Mouse (Mus musculus) hindbrain, embryonic 10.5 days (tissue): ENCODE results near the gene Hspa1a. TPM values are rescaled to one million over a fixed set of nuclear protein-coding genes. Genes with fewer than 3 reads are reported as not detected.
"Not testable (repeated sequence)": the region's sequence is repeated elsewhere in the genome, so short reads cannot be mapped to it uniquely, and the experiment has no call there.

Source experiments
- DNase-seq: peaks from one replicate; pipeline ENCODE4 v3.0.0-alpha.2; 2017; ENCODE audit warnings: low spot score
- H3K27ac ChIP-seq: fragments of 300-500 bp; sonication (generic); 2 replicates; pipeline ENCODE4 v1.5.1; 2016; ENCODE audit warnings: mild to moderate bottlenecking, moderate library complexity
- H3K27me3 ChIP-seq: fragments of 300-500 bp; sonication (generic); 2 replicates; pipeline ENCODE4 v1.6.1; 2016; ENCODE audit warnings: mild to moderate bottlenecking; ENCODE audit not compliant: poor library complexity, insufficient read depth, severe bottlenecking
- H3K36me3 ChIP-seq: fragments of 300-500 bp; sonication (generic); 2 replicates; pipeline ENCODE4 v1.6.1; 2016; ENCODE audit warnings: mild to moderate bottlenecking, moderate library complexity
- H3K4me1 ChIP-seq: fragments of 300-500 bp; sonication (generic); replicated peaks from 2 replicates; pipeline ENCODE4 v1.6.1; 2016; ENCODE audit warnings: mild to moderate bottlenecking
- H3K4me3 ChIP-seq: fragments of 300-500 bp; sonication (generic); 2 replicates; pipeline ENCODE4 v1.5.1; 2016; ENCODE audit warnings: mild to moderate bottlenecking, moderate library complexity
- H3K9me3 ChIP-seq: fragments of 300-500 bp; sonication (generic); 2 replicates; pipeline ENCODE4 v1.6.1; 2016; ENCODE audit warnings: mild to moderate bottlenecking, moderate library complexity
- WGBS: fragments of 180-500 bp; shearing (Covaris S2); methylation state at CpG from one replicate; pipeline ENCODE4 v1.1.7; 2016; 5-methylcytosine and 5-hydroxymethylcytosine counted together
- polyA plus RNA-seq: library from polyadenylated mRNA; unstranded; fragments of >200 nt; fragmentation: Nextera tagmentation; extraction: Ambion mirVana; gene quantifications from 2 replicates; pipeline ENCODE4 v1.2.1, GENCODE M21; 2016

Gene Hspa1a
- polyA plus RNA-seq: 0.90 and 1.7 TPM in 2 replicates

GRCm38 (mm10) chr17:34972069-34972749 lies at the start of gene Hspa1a, which contains the start of gene Hspa1l:
TSS of gene Hspa1a (minus strand) at chr17:34972156.
TSS of gene Hspa1l (plus strand) at chr17:34972703.
- H3K9me3 ChIP-seq, H3K4me1 ChIP-seq, H3K36me3 ChIP-seq: not testable (repeated sequence)
- Histone ChIP-seq H3K4me3 (peak within 1 kb of the TSS; percentile 50), H3K27me3 (peaks cover 48% of the 10 kb centered on the region), H3K27ac (peak within 1 kb of the TSS; percentile 56)
- peak; percentile 78 for DNase-seq
- WGBS: 1% methylated on average over 31 of the region's 33 CpGs

DNA sequence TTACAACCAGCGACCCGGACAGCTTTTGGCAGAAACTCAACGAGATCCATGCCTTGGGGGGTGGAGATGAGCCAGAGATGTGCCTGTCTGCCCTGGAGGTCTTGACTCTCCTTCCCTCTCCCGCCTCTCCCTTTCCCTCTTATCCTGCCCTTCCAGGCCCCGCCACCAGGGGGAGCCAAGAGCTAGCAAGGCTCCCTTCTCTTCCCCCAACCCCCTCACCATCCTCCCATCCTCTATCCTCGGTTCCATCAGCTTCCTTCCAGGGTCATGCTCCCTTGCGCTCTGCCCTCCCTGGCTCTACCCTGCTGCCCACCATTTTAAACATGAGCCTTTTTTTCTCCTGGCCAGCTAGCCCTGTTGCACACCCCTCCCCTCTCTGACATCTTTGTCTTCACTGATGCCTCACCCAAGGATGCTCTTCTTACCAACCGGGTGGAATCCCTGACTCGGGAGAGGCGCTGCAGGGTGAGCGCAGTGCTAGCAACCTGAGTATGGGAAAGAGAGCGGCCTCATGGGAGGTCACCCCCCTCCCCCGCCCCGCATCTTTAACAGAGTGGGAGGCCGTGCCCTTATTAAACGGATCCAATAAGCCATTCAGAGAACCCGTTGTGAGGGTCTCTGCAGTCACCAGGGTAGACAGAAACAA lies 49.3 kb upstream of the Hspa1a start:
- DNase-seq: peak; percentile 92
- Histone ChIP-seq H3K27ac (peak overlapping the region; percentile 86), H3K27me3 (no peaks in the 10 kb centered on the region), H3K9me3 (no peaks in the 10 kb centered on the region), H3K36me3 (peaks cover 23% of the 10 kb centered on the region), H3K4me1 (peaks cover 51% of the 10 kb centered on the region), H3K4me3 (peak overlapping the region; percentile 39)
- 8% methylated on average over 17 of the region's 17 CpGs for WGBS

DNA sequence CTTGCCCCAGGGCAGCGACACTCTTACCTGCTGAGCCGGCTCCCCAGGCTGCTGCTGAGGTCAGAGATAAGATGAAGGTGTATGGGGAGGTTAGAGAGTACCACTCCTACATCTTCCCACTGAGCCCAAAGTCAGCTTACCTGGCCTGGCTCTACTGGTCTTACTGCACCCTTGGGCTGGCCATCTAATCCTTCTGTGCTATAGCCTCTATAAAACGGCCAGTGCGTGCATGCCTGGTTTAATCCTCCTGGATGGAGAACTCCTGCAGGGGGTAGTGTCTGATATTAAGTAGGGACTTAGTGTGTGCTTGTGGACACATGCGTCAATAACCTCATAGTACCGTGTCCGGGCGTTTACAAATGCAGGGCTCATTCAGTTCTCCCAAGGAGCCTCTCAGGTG lies 48.6 kb upstream of the Hspa1a start:
- 91% methylated on average over 8 of the region's 8 CpGs for WGBS
- H3K27me3 ChIP-seq: no peaks in the 10 kb centered on the region
- DNase-seq: no peak
- peaks cover 31% of the 10 kb centered on the region for H3K36me3 ChIP-seq
- H3K27ac ChIP-seq: no peak overlapping the region; the same call in 1 of the 2 replicates
- no peak overlapping the region; the same call in 1 of the 2 replicates for H3K4me3 ChIP-seq
- no peaks in the 10 kb centered on the region for H3K9me3 ChIP-seq
- H3K4me1 ChIP-seq: peaks cover 44% of the 10 kb centered on the region

DNA sequence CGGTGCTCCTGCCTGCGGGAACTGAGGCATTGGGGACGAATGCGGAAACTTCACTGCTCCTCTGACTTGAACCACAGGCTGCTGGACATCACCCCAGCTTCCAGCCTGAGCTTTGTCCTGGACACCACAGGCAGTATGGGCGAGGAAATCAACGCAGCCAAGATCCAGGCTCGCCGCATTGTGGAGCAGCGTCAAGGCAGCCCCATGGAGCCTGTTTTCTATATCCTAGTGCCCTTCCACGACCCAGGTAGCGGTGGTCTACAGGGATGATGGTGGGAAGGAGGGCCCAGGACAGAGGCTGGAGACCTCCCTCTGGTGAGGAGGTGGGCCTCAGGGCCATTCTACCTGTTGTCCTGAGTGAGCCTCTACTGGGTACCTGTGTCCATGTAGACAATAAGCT lies 47.9 kb upstream of the Hspa1a start:
- 0 out of 2 replicates have a peak overlapping the region, but pooled peaks have one; percentile 35 for H3K27ac ChIP-seq
- no peaks in the 10 kb centered on the region for H3K27me3 ChIP-seq
- H3K36me3 ChIP-seq: peaks cover 37% of the 10 kb centered on the region
- no peak overlapping the region for H3K4me3 ChIP-seq
- no peaks in the 10 kb centered on the region for H3K9me3 ChIP-seq
- WGBS: 80% methylated on average over 11 of the region's 11 CpGs
- H3K4me1 ChIP-seq: peaks cover 40% of the 10 kb centered on the region
- no peak for DNase-seq

DNA sequence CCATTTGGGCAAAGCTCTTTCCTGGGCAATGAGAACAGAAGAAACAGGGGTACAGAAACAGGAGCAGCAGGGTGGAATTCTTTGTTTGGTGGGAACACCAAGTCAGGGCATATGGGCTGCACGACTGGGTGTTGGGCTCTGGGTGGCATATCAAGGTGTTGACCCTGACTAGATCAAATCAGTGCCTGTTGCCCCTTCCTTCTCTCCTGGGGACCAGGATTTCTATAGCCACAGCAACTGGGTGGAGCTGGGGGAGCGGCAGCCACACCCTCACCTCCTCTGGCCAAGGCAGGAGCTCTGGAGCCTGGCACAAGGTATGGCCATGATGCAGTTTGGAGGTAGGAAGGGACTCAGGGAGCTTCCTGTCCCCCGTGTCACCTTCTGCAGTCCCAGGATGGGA lies 46.2 kb upstream of the Hspa1a start:
- no peaks in the 10 kb centered on the region for H3K27me3 ChIP-seq
- H3K27ac ChIP-seq: no peak overlapping the region
- no peaks in the 10 kb centered on the region for H3K9me3 ChIP-seq
- no peak overlapping the region for H3K4me3 ChIP-seq
- WGBS: 84% methylated on average over 3 of the region's 3 CpGs
- H3K36me3 ChIP-seq: peaks cover 55% of the 10 kb centered on the region
- DNase-seq: no peak
- H3K4me1 ChIP-seq: peaks cover 24% of the 10 kb centered on the region

- no peak overlapping the region for H3K27ac ChIP-seq
- H3K9me3 ChIP-seq: no peaks in the 10 kb centered on the region
- H3K4me1 ChIP-seq: peaks cover 24% of the 10 kb centered on the region
- no peak for DNase-seq
- 73% methylated on average over 14 of the region's 14 CpGs for WGBS
- peaks cover 60% of the 10 kb centered on the region for H3K36me3 ChIP-seq
- H3K4me3 ChIP-seq: no peak overlapping the region
- H3K27me3 ChIP-seq: no peaks in the 10 kb centered on the region
These were observed 45.7 kb upstream of the Hspa1a start for GRCm38 (mm10) chr17:35017706-35018030.

DNA sequence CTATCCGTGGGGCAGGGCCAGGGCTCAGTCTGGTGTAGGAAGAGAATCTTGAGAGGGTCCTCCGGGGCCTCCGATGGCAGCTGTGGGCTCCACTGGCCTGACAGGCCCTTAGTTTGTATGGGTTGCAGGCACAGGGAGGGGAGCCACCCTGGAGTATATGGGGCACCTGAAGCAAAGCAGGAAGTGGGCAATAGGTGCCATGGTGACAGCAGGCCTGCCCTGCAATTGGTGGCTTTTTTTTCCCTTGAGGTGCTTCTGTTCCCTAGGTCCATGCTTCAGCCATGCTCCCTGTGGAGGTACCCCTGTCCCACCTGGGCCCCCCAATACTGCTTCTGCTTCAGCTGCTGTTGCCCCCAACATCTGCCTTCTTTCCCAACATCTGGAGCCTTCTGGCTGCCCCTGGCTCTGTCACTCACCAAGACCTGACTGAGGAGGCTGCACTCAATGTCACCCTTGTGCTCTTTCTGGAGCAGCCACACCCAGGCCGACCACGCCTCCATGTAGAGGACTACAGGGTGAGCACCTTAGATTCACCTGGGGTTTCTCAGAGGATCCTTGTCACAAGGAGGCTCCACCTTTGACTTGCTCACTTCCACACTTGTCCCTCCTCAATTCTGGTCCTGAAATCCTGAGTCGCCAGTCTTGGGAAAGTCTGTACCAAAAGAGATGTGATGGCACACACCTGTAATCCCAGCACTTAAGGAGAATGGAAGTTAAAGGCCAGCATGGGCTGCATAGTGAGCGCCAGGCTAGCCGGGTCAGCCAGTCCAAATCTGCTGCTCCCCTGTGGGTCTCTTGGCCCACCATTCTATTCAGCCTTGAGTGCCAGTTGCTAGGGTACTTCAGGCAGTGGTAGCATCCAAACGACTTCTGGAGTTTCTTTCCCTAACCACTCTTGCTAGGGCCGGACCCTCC lies 45.1 kb upstream of the Hspa1a start:
- Histone ChIP-seq H3K27ac (no peak overlapping the region), H3K4me3 (no peak overlapping the region), H3K36me3 (peaks cover 66% of the 10 kb centered on the region)

GRCm38 (mm10) chr17:35016376-35016775 lies 44.4 kb upstream of the Hspa1a start, which contains the start of gene Vwa7:
TSS of gene Vwa7 (plus strand) at chr17:35016579.
- peaks cover 73% of the 10 kb centered on the region for H3K36me3 ChIP-seq
- peak within 1 kb of the TSS; percentile 14; the same call in 1 of the 2 replicates for H3K4me3 ChIP-seq
- DNase-seq: no peak
- H3K27me3 ChIP-seq: no peaks in the 10 kb centered on the region
- 87% methylated on average over 12 of the region's 12 CpGs for WGBS
- H3K4me1 ChIP-seq: peaks cover 15% of the 10 kb centered on the region
- H3K9me3 ChIP-seq: no peaks in the 10 kb centered on the region
- H3K27ac ChIP-seq: peak within 1 kb of the TSS; percentile 6; the same call in 1 of the 2 replicates

More for the DNA sequence above, 45.1 kb upstream of the Hspa1a start:
- 80% methylated on average over 10 of the region's 10 CpGs for WGBS
- H3K4me1 ChIP-seq: peaks cover 22% of the 10 kb centered on the region
- no peaks in the 10 kb centered on the region for H3K9me3 ChIP-seq
- H3K27me3 ChIP-seq: no peaks in the 10 kb centered on the region
- no peak for DNase-seq

GRCm38 (mm10) chr17:35015296-35015695 lies 43.3 kb upstream of the Hspa1a start:
- DNase-seq: no peak
- no peaks in the 10 kb centered on the region for H3K27me3 ChIP-seq
- peaks cover 83% of the 10 kb centered on the region for H3K36me3 ChIP-seq
- H3K27ac ChIP-seq: peak overlapping the region; percentile 6; the same call in 1 of the 2 replicates
- 92% methylated on average over 16 of the region's 16 CpGs for WGBS
- no peaks in the 10 kb centered on the region for H3K9me3 ChIP-seq
- peaks cover 6% of the 10 kb centered on the region; the same call in 1 of the 2 replicates for H3K4me1 ChIP-seq
- peak overlapping the region; percentile 14; the same call in 1 of the 2 replicates for H3K4me3 ChIP-seq

GRCm38 (mm10) chr17:35013221-35013620 lies 41.3 kb upstream of the Hspa1a start:
- Histone ChIP-seq H3K9me3 (no peaks in the 10 kb centered on the region), H3K27me3 (no peaks in the 10 kb centered on the region), H3K4me1 (no peaks in the 10 kb centered on the region), H3K27ac (no peak overlapping the region), H3K36me3 (peaks cover 97% of the 10 kb centered on the region), H3K4me3 (no peak overlapping the region)
- WGBS: 84% methylated on average over 6 of the region's 6 CpGs
- no peak for DNase-seq

- no peak overlapping the region for H3K27ac ChIP-seq
- H3K27me3 ChIP-seq: no peaks in the 10 kb centered on the region
- no peaks in the 10 kb centered on the region for H3K4me1 ChIP-seq
- 90% methylated on average over 13 of the region's 13 CpGs for WGBS
- DNase-seq: no peak
- H3K9me3 ChIP-seq: no peaks in the 10 kb centered on the region
- no peak overlapping the region for H3K4me3 ChIP-seq
- peaks cover 100% of the 10 kb centered on the region for H3K36me3 ChIP-seq
These were observed 40.5 kb upstream of the Hspa1a start for GRCm38 (mm10) chr17:35012430-35012829.

GRCm38 (mm10) chr17:35011440-35011839 lies 39.5 kb upstream of the Hspa1a start:
- Histone ChIP-seq H3K36me3 (peaks cover 100% of the 10 kb centered on the region), H3K27ac (no peak overlapping the region), H3K4me3 (0 out of 2 replicates have a peak overlapping the region, but pooled peaks have one; percentile 4), H3K4me1 (no peaks in the 10 kb centered on the region), H3K9me3 (no peaks in the 10 kb centered on the region), H3K27me3 (no peaks in the 10 kb centered on the region)
- WGBS: 95% methylated on average over 8 of the region's 8 CpGs
- DNase-seq: no peak
